In genomic region chr10:121365781-121366272, GRCm38 (mm10) we compare ENCODE assay signal across 8 mouse cellular contexts. TPM values are rescaled to one million over a fixed set of nuclear protein-coding genes. Genes with fewer than 3 reads are reported as not detected.
DNase-seq lines count a peak whose midpoint lies in the region; ATAC-seq and TF ChIP-seq lines count a peak whose summit lies in the region.

No protein-coding gene starts in this region.

- ATAC-seq in heart, embryonic 13.5 days (ENCODE audit: extremely low read depth, insufficient number of reproducible peaks, low FRiP score, low TSS enrichment) = no peak
- ATAC-seq in kidney, postnatal 0 days (replicated peaks; ENCODE audit: low FRiP score, low read depth) = no peak

- H3K4me1 ChIP-seq in bone marrow macrophage, adult 2 months (ENCODE audit: control insufficient read depth, insufficient read depth, low read length) = peaks cover 28% of the 10 kb centered on the region
- peaks cover 18% of the 10 kb centered on the region for H3K4me1 ChIP-seq in heart, embryonic 13.5 days
- peaks cover 14% of the 10 kb centered on the region for H3K4me1 ChIP-seq in kidney, postnatal 0 days (replicated peaks; ENCODE audit: insufficient read depth, low read length)
- H3K4me1 ChIP-seq in midbrain, embryonic 10.5 days = peaks cover 38% of the 10 kb centered on the region

- DNase-seq in gastrocnemius, postnatal 25 days = peak; percentile 34
- DNase-seq in gastrocnemius, postnatal 10 days = no peak
- peak; percentile 58 for DNase-seq in kidney, postnatal 0 days (ENCODE audit: low spot score)
- peak; percentile 22 for DNase-seq in midbrain, embryonic 10.5 days (ENCODE audit: low spot score)
- DNase-seq in c-Kit-positive CD71-positive TER-119-positive erythroid progenitor cells, embryonic 14.5 days (ENCODE audit: low spot score) = no peak
- no peak for DNase-seq in cerebellum, adult 9-11 months

- no peak for TF ChIP-seq POLR2A in bone marrow macrophage, adult 2 months (IDR thresholded peaks at IDR 0.05; ENCODE audit: borderline replicate concordance, low read depth, low read length)

- H3K27me3 ChIP-seq in heart, embryonic 13.5 days (replicated peaks) = no peaks in the 10 kb centered on the region
- H3K27me3 ChIP-seq in kidney, postnatal 0 days (ENCODE audit: insufficient read depth, low read length) = no peaks in the 10 kb centered on the region
- H3K27me3 ChIP-seq in midbrain, embryonic 10.5 days (ENCODE audit: low read depth, poor library complexity, severe bottlenecking) = no peaks in the 10 kb centered on the region

- H3K27ac ChIP-seq in bone marrow macrophage, adult 2 months (ENCODE audit: insufficient read depth, low read depth, low read length) = peak overlapping the region; percentile 96
- no peak overlapping the region for H3K27ac ChIP-seq in heart, embryonic 13.5 days (replicated peaks)
- 0 out of 2 replicates have a peak overlapping the region, but pooled peaks have one; percentile 85 for H3K27ac ChIP-seq in kidney, postnatal 0 days
- H3K27ac ChIP-seq in midbrain, embryonic 10.5 days (replicated peaks) = no peak overlapping the region

- 13% methylated on average over 9 of the region's 9 CpGs for WGBS in heart, embryonic 13.5 days
- WGBS in kidney, postnatal 0 days = 4% methylated on average over 9 of the region's 9 CpGs
- 13% methylated on average over 9 of the region's 9 CpGs for WGBS in midbrain, embryonic 10.5 days

- peaks cover 18% of the 10 kb centered on the region for H3K36me3 ChIP-seq in heart, embryonic 13.5 days
- H3K36me3 ChIP-seq in kidney, postnatal 0 days (ENCODE audit: insufficient read depth, low read length) = no peaks in the 10 kb centered on the region
- peaks cover 27% of the 10 kb centered on the region for H3K36me3 ChIP-seq in midbrain, embryonic 10.5 days

- H3K9me3 ChIP-seq in heart, embryonic 13.5 days = no peaks in the 10 kb centered on the region
- no peaks in the 10 kb centered on the region for H3K9me3 ChIP-seq in kidney, postnatal 0 days (replicated peaks; ENCODE audit: low read length)
- no peaks in the 10 kb centered on the region for H3K9me3 ChIP-seq in midbrain, embryonic 10.5 days (replicated peaks)

- peak overlapping the region; percentile 97 for H3K4me2 ChIP-seq in heart, embryonic 13.5 days
- peak overlapping the region; percentile 98 for H3K4me2 ChIP-seq in kidney, postnatal 0 days (ENCODE audit: low read length)

- peak overlapping the region; percentile 85 for H3K4me3 ChIP-seq in bone marrow macrophage, adult 2 months (ENCODE audit: insufficient read depth, low read length)
- H3K4me3 ChIP-seq in heart, embryonic 13.5 days = peak overlapping the region; percentile 87
- peak overlapping the region; percentile 89 for H3K4me3 ChIP-seq in kidney, postnatal 0 days (replicated peaks; ENCODE audit: low read depth, low read length)
- peak overlapping the region; percentile 96 for H3K4me3 ChIP-seq in midbrain, embryonic 10.5 days

- no peak for TF ChIP-seq CTCF in bone marrow macrophage, adult 2 months (IDR thresholded peaks at IDR 0.05; ENCODE audit: low read depth, low read length)
- TF ChIP-seq CTCF in kidney, postnatal 0 days (IDR thresholded peaks at IDR 0.05; ENCODE audit: low read depth) = no peak

- peak overlapping the region; percentile 93 for H3K9ac ChIP-seq in heart, embryonic 13.5 days
- peak overlapping the region; percentile 88; the same call in 1 of the 2 replicates for H3K9ac ChIP-seq in kidney, postnatal 0 days (ENCODE audit: low read depth, low read length)

RNA-seq across cellular contexts. Expression of gene Gns, which starts 0.9 kb away (rescaled TPM):
- 10 to 100 TPM; 27.1 to 30.5 TPM for total RNA-seq in gastrocnemius, postnatal 25 days (2021)
- total RNA-seq in gastrocnemius, postnatal 10 days (2021) = 10 to 100 TPM; 43.5 to 57.5 TPM
- polyA plus RNA-seq in bone marrow macrophage, adult 2 months (2012; ENCODE audit: insufficient read depth, insufficient read length, missing spikeins) = 302 and 313 TPM in 2 replicates
- polyA plus RNA-seq in heart, embryonic 13.5 days (2015; fragmentation: Nextera tagmentation; extraction: Ambion mirVana) = 29.9 and 30.4 TPM in 2 replicates
- polyA plus RNA-seq in kidney, postnatal 0 days (2015; fragmentation: Nextera tagmentation; extraction: Ambion mirVana) = 62.3 and 63.2 TPM in 2 replicates
- 35.8 and 36.4 TPM in 2 replicates for polyA plus RNA-seq in midbrain, embryonic 10.5 days (2016; fragmentation: Nextera tagmentation; extraction: Ambion mirVana)

RNA-seq across cellular contexts. Expression of gene Tbc1d30, which starts 14.7 kb away (rescaled TPM):
- under 1 TPM; 0.13 to 0.38 TPM for total RNA-seq in gastrocnemius, postnatal 25 days (2021)
- under 1 TPM; 0.86 to 0.87 TPM for total RNA-seq in gastrocnemius, postnatal 10 days (2021)
- 1.2 and 1.3 TPM in 2 replicates for polyA plus RNA-seq in bone marrow macrophage, adult 2 months (2012; ENCODE audit: insufficient read depth, insufficient read length, missing spikeins)
- 1.2 and 1.7 TPM in 2 replicates for polyA plus RNA-seq in heart, embryonic 13.5 days (2015; fragmentation: Nextera tagmentation; extraction: Ambion mirVana)
- polyA plus RNA-seq in kidney, postnatal 0 days (2015; fragmentation: Nextera tagmentation; extraction: Ambion mirVana) = 0.52 and 0.53 TPM in 2 replicates
- polyA plus RNA-seq in midbrain, embryonic 10.5 days (2016; fragmentation: Nextera tagmentation; extraction: Ambion mirVana) = 1.1 and 2.2 TPM in 2 replicates

Comparison
In these comparisons a context has a peak if more than half of its experiments do, and no peak if none do; other contexts are left out.
1. DNase-seq: peak in gastrocnemius, postnatal 25 days (single experiment), kidney, postnatal 0 days (single experiment) and midbrain, embryonic 10.5 days (single experiment); none in gastrocnemius, postnatal 10 days (single experiment), c-Kit-positive CD71-positive TER-119-positive erythroid progenitor cells, embryonic 14.5 days (single experiment) and cerebellum, adult 9-11 months (single experiment).
2. H3K27ac ChIP-seq: peak in bone marrow macrophage, adult 2 months (single experiment) and kidney, postnatal 0 days (single experiment); none in heart, embryonic 13.5 days (single experiment) and midbrain, embryonic 10.5 days (single experiment).
3. Peak in every context shown above with its lines, with median percentiles within 50 percentile points of each other: H3K4me3 ChIP-seq.